In the genomic region with DNA sequence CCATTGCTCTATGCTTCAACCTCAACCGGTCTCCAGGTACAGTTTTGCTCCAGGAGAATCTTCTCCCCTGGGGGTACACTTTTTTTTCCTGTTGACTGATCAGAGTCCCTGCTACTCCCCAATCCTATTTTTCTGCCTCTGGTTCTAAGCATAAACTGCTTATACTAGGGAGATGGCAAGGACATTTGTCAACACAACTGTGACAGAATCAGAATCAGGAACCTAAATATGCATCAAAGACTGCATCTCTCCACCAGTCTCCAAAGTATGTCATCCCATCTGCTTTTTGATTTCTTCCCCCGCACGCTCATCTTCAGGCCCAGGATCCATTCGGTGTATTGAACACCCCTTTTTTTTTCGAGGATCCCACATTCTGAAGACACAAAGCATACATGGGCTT, we compare ENCODE assay signal across 13 mouse cellular contexts. TPM values are rescaled to one million over a fixed set of nuclear protein-coding genes. Genes with fewer than 3 reads are reported as not detected.
DNase-seq lines count a peak whose midpoint lies in the region; ATAC-seq and TF ChIP-seq lines count a peak whose summit lies in the region.
"Had no signal": no experiment of that assay in that cellular context is flagged by ENCODE, and none has a peak within 500 bp of the region (broad histone marks: within the 10 kb centered on the region; RNA-seq: fewer than 3 reads in every experiment).

No protein-coding gene starts in this region.

- no peaks in the 10 kb centered on the region for H3K36me3 ChIP-seq in embryonic facial prominence, embryonic 13.5 days
- no peaks in the 10 kb centered on the region for H3K36me3 ChIP-seq in hindbrain, embryonic 16.5 days (ENCODE audit: control insufficient read depth, insufficient read depth, low read length)
- H3K36me3 ChIP-seq in neural tube, embryonic 12.5 days: no peaks in the 10 kb centered on the region
- no peaks in the 10 kb centered on the region for H3K36me3 ChIP-seq in stomach, postnatal 0 days (ENCODE audit: control insufficient read depth, insufficient read depth, low read length)
- H3K36me3 ChIP-seq: embryonic facial prominence, embryonic 15.5 days had no signal

- no peak for TF ChIP-seq CTCF in stomach, postnatal 0 days (IDR thresholded peaks at IDR 0.05; ENCODE audit: low read depth)

- peak; percentile 33 to 65 for DNase-seq in layer of hippocampus, adult 18-20 months (ENCODE audit: low spot score in 2 of 2)
- no peak for DNase-seq in layer of hippocampus, postnatal 10 days (ENCODE audit: low spot score in 2 of 2)
- DNase-seq in liver: no peak
- no peak for DNase-seq in kidney, postnatal 36 days
- DNase-seq in stomach, postnatal 0 days (ENCODE audit: low spot score): no peak

- H3K9me3 ChIP-seq in embryonic facial prominence, embryonic 13.5 days: no peaks in the 10 kb centered on the region
- H3K9me3 ChIP-seq in hindbrain, embryonic 16.5 days (ENCODE audit: control insufficient read depth, low read length): no peaks in the 10 kb centered on the region
- no peaks in the 10 kb centered on the region for H3K9me3 ChIP-seq in neural tube, embryonic 12.5 days
- no peaks in the 10 kb centered on the region for H3K9me3 ChIP-seq in stomach, postnatal 0 days (ENCODE audit: control insufficient read depth, low read length)
- H3K9me3 ChIP-seq: embryonic facial prominence, embryonic 15.5 days had no signal

- ATAC-seq in embryonic facial prominence, embryonic 13.5 days (ENCODE audit: insufficient number of reproducible peaks, insufficient read depth, low FRiP score, low TSS enrichment, low read depth): no peak
- no peak for ATAC-seq in hindbrain, embryonic 16.5 days
- no peak for ATAC-seq in neural tube, embryonic 12.5 days (ENCODE audit: low FRiP score, low read depth)
- ATAC-seq in stomach, postnatal 0 days (ENCODE audit: low FRiP score, low TSS enrichment): no peak
- ATAC-seq: CD4-positive, CD25-positive, alpha-beta regulatory T cell, adult 4 months had no signal

- no peak overlapping the region for H3K9ac ChIP-seq in embryonic facial prominence, embryonic 13.5 days
- H3K9ac ChIP-seq in hindbrain, embryonic 16.5 days (ENCODE audit: low read depth, low read length): peak overlapping the region; percentile 89; the same call in 1 of the 2 replicates
- no peak overlapping the region for H3K9ac ChIP-seq in neural tube, embryonic 12.5 days
- no peak overlapping the region for H3K9ac ChIP-seq in stomach, postnatal 0 days (ENCODE audit: low read length)
- H3K9ac ChIP-seq: embryonic facial prominence, embryonic 15.5 days had no signal

- H3K4me2 ChIP-seq in embryonic facial prominence, embryonic 13.5 days: peak overlapping the region; percentile 87
- peak overlapping the region; percentile 91 for H3K4me2 ChIP-seq in hindbrain, embryonic 16.5 days (ENCODE audit: low read length)
- peak overlapping the region; percentile 83 for H3K4me2 ChIP-seq in neural tube, embryonic 12.5 days (replicated peaks)
- no peak overlapping the region for H3K4me2 ChIP-seq in stomach, postnatal 0 days (replicated peaks; ENCODE audit: low read depth)

- H3K4me1 ChIP-seq in embryonic facial prominence, embryonic 13.5 days: peaks cover 21% of the 10 kb centered on the region
- H3K4me1 ChIP-seq in hindbrain, embryonic 16.5 days (ENCODE audit: control insufficient read depth, insufficient read depth, low read depth, low read length): peaks cover 5% of the 10 kb centered on the region
- peaks cover 23% of the 10 kb centered on the region for H3K4me1 ChIP-seq in neural tube, embryonic 12.5 days
- no peaks in the 10 kb centered on the region for H3K4me1 ChIP-seq in stomach, postnatal 0 days (replicated peaks; ENCODE audit: control insufficient read depth, insufficient read depth)

- WGBS in embryonic facial prominence, embryonic 13.5 days: 63% methylated on average over 5 of the region's 5 CpGs
- 40% methylated on average over 5 of the region's 5 CpGs for WGBS in hindbrain, embryonic 16.5 days
- WGBS in neural tube, embryonic 12.5 days: 54% methylated on average over 5 of the region's 5 CpGs
- WGBS in stomach, postnatal 0 days: 64% methylated on average over 5 of the region's 5 CpGs

- H3K27ac ChIP-seq in embryonic facial prominence, embryonic 13.5 days: no peak overlapping the region
- H3K27ac ChIP-seq in hindbrain, embryonic 16.5 days (ENCODE audit: low read depth, low read length): peak overlapping the region; percentile 93
- H3K27ac ChIP-seq in neural tube, embryonic 12.5 days: no peak overlapping the region
- no peak overlapping the region for H3K27ac ChIP-seq in stomach, postnatal 0 days (replicated peaks)
- H3K27ac ChIP-seq: embryonic facial prominence, embryonic 15.5 days had no signal

- peak overlapping the region; percentile 53; the same call in 1 of the 2 replicates for H3K4me3 ChIP-seq in embryonic facial prominence, embryonic 13.5 days
- peak overlapping the region; percentile 78 for H3K4me3 ChIP-seq in hindbrain, embryonic 16.5 days (ENCODE audit: low read length)
- no peak overlapping the region; the same call in 1 of the 2 replicates for H3K4me3 ChIP-seq in neural tube, embryonic 12.5 days
- H3K4me3 ChIP-seq in stomach, postnatal 0 days (ENCODE audit: low read depth, low read length): no peak overlapping the region

- no peak for TF ChIP-seq EP300 in stomach, postnatal 0 days (optimal IDR thresholded peaks at IDR 0.05)

- peaks cover 65% of the 10 kb centered on the region for H3K27me3 ChIP-seq in embryonic facial prominence, embryonic 13.5 days
- no peaks in the 10 kb centered on the region for H3K27me3 ChIP-seq in hindbrain, embryonic 16.5 days (replicated peaks; ENCODE audit: control insufficient read depth, insufficient read depth, low read length)
- H3K27me3 ChIP-seq in neural tube, embryonic 12.5 days (replicated peaks): peaks cover 37% of the 10 kb centered on the region
- H3K27me3 ChIP-seq in stomach, postnatal 0 days (ENCODE audit: control insufficient read depth, insufficient read depth, low read length): peaks cover 6% of the 10 kb centered on the region; the same call in 1 of the 2 replicates

RNA-seq across cellular contexts. Expression of a gene that starts 0.5 kb away (rescaled TPM):
- 100 to 1,000 TPM; 109 to 121 TPM for total RNA-seq in layer of hippocampus, adult 18-20 months (2021)
- 10 to 100 TPM; 83.2 to 84.3 TPM for total RNA-seq in layer of hippocampus, postnatal 10 days (2021)
- polyA plus RNA-seq in embryonic facial prominence, embryonic 13.5 days (2015; fragmentation: Nextera tagmentation; extraction: Ambion mirVana): 4.8 and 5.0 TPM in 2 replicates
- polyA plus RNA-seq in hindbrain, embryonic 16.5 days (2015; fragmentation: Nextera tagmentation; extraction: Ambion mirVana): 92.4 and 95.2 TPM in 2 replicates
- polyA plus RNA-seq in neural tube, embryonic 12.5 days (2016; fragmentation: Nextera tagmentation; extraction: Ambion mirVana): 6.5 and 9.7 TPM in 2 replicates
- polyA plus RNA-seq in stomach, postnatal 0 days (2015; fragmentation: Nextera tagmentation; extraction: Ambion mirVana): 0.50 and 0.57 TPM in 2 replicates
- total RNA-seq: hematopoietic stem cell, adult 5-6 weeks; liver, adult 2 months; megakaryocyte progenitor cell, adult 5-6 weeks had no signal
- polyA plus RNA-seq: CD4-positive, CD25-positive, alpha-beta regulatory T cell, adult 4 months; liver, adult 2 months had no signal

Comparison
In these comparisons a context has a peak if more than half of its experiments do, and no peak if none do; other contexts are left out.
1. DNase-seq: peak in layer of hippocampus, adult 18-20 months (2 of 2); none in layer of hippocampus, postnatal 10 days (0 of 2), liver (single experiment), kidney, postnatal 36 days (0 of 2) and stomach, postnatal 0 days (single experiment).
2. H3K4me3 ChIP-seq: peak in embryonic facial prominence, embryonic 13.5 days (single experiment) and hindbrain, embryonic 16.5 days (single experiment); none in neural tube, embryonic 12.5 days (single experiment) and stomach, postnatal 0 days (single experiment).